Mouse (Mus musculus) embryonic facial prominence, embryonic 13.5 days (tissue): Measurements from ENCODE around the gene Prelid1. TPM values are rescaled to one million over a fixed set of nuclear protein-coding genes. Genes with fewer than 3 reads are reported as not detected.

Experiments
- ATAC-seq: fragments of 200-750 bp; cut with Nextera tagmentation; 2 replicates; pipeline ENCODE4 v1.8.0; 2017; ENCODE audit warnings: low read depth; ENCODE audit not compliant: insufficient number of reproducible peaks, insufficient read depth, low FRiP score, low TSS enrichment
- H3K27ac ChIP-seq: fragments of 300-500 bp; sonication (generic); 2 replicates; pipeline ENCODE4 v1.5.1; 2015; ENCODE audit warnings: moderate library complexity, mild to moderate bottlenecking, inconsistent platforms
- H3K27me3 ChIP-seq: fragments of 300-500 bp; sonication (generic); 2 replicates; pipeline ENCODE4 v1.6.1; 2015; ENCODE audit warnings: mild to moderate bottlenecking, inconsistent platforms
- H3K36me3 ChIP-seq: fragments of 300-500 bp; sonication (generic); 2 replicates; pipeline ENCODE4 v1.6.1; 2015; ENCODE audit warnings: mild to moderate bottlenecking, inconsistent platforms
- H3K4me1 ChIP-seq: fragments of 300-500 bp; sonication (generic); 2 replicates; pipeline ENCODE4 v1.6.1; 2015; ENCODE audit warnings: inconsistent platforms
- H3K4me2 ChIP-seq: fragments of 300-500 bp; sonication (generic); 2 replicates; pipeline ENCODE4 v1.6.1; 2015; ENCODE audit warnings: moderate library complexity, mild to moderate bottlenecking, inconsistent platforms
- H3K4me3 ChIP-seq: fragments of 300-500 bp; sonication (generic); 2 replicates; pipeline ENCODE4 v1.5.1; 2015; ENCODE audit warnings: mild to moderate bottlenecking, inconsistent platforms
- H3K9ac ChIP-seq: fragments of 300-500 bp; sonication (generic); 2 replicates; pipeline ENCODE4 v1.6.1; 2015; ENCODE audit warnings: mild to moderate bottlenecking, inconsistent platforms
- H3K9me3 ChIP-seq: fragments of 300-500 bp; sonication (generic); 2 replicates; pipeline ENCODE4 v1.6.1; 2016; ENCODE audit warnings: inconsistent platforms
- WGBS: fragments of 180-500 bp; shearing (Covaris S2); methylation state at CpG from one replicate; pipeline ENCODE4 v1.1.7; 2015; ENCODE audit warnings: mixed read lengths; 5-methylcytosine and 5-hydroxymethylcytosine counted together
- polyA plus RNA-seq: library from polyadenylated mRNA; unstranded; fragments of >200 nt; fragmentation: Nextera tagmentation; extraction: Ambion mirVana; gene quantifications from 2 replicates; pipeline ENCODE4 v1.2.1, GENCODE M21; 2015

The Prelid1 gene
- polyA plus RNA-seq, 1 experiment from 2014 or later = 402 TPM

DNA sequence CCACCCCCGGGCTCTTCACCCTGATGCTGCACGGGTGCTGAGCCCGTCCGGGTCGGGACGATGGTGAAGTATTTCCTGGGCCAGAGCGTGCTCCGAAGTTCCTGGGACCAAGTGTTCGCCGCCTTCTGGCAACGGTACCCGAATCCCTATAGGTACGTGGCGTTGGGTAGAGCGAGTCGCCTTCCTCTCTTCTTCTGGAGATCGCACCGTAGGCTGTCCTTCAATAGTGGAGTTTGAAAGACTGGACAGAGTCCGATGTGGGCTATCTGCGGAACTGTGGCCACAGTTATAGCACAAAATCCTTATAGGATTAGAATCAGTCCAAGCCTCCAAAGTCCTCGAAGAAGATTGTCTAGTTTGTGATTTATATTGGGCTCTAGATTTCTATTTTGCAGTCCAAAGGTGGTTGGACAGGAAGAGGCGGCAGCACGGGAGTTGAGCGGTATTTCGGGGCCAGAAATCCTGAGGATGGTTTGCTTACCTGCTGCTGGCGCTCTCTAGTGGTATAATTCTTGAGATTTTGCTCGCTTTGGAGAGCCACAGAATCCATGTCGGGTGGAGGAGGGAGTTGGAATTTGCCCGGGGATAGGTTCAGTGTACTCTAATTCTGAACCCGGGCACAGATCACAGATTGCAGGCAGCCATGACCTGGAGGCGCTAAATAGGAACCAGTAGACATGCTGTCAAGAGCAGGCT lies 2.0 kb downstream of the Prelid1 start:
- H3K4me1 ChIP-seq = peaks cover 32% of the 10 kb centered on the region
- no peaks in the 10 kb centered on the region for H3K9me3 ChIP-seq
- under 1% methylated on average over 31 of the region's 31 CpGs for WGBS
- H3K27me3 ChIP-seq = no peaks in the 10 kb centered on the region
- H3K4me2 ChIP-seq = peak overlapping the region; percentile 88
- peaks cover 64% of the 10 kb centered on the region for H3K36me3 ChIP-seq
- H3K9ac ChIP-seq = peak overlapping the region; percentile 97
- ATAC-seq = 0 out of 2 replicates have a peak, but pooled peaks have one; percentile 0
- peak overlapping the region; percentile 86 for H3K27ac ChIP-seq
- H3K4me3 ChIP-seq = peak overlapping the region; percentile 97

DNA sequence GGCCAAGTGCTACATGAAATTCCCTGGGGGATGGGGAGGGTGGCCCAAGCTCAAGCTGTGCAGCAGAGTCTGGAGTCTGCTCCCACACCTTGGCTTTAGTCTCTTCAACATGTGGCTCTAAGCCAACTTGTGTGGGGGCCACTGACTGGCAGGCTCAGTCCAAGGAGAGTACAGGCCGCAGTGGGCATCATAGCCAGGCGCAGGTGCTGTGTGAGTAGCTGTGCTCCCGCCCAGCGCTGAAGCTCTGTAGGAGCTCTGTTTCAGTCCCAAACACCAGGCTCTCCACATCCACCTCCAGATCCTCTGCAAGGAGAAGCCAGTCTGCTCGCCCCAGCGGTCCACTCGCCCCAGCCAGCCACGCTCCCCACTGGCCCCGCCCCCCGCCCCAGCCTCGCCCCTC lies 5.3 kb downstream of the Prelid1 start:
- ATAC-seq = no peak
- Histone ChIP-seq H3K4me1 (peaks cover 52% of the 10 kb centered on the region), H3K9ac (no peak overlapping the region), H3K27ac (no peak overlapping the region), H3K9me3 (no peaks in the 10 kb centered on the region), H3K36me3 (peaks cover 35% of the 10 kb centered on the region), H3K4me2 (no peak overlapping the region), H3K4me3 (no peak overlapping the region), H3K27me3 (no peaks in the 10 kb centered on the region)
- WGBS = 87% methylated on average over 11 of the region's 11 CpGs

DNA sequence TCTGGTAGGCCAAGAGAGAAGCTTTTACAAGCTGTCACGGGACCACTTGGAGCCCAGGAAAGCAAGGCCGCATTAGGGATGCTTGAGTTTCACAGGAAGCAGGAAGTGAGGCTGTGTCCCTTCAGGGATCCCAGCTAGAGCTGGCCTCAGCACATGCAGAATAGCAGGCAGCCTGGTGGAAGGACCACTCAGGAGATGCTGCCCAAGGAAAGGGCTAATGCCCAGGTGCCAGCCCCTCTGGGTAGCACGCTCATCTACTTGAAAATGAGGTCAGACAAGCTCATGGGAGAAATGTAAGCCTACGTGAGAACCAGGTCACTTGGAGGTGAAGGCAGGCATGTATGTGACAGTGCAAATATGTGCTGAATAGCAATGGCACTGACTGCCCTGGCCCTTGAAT lies 6.9 kb downstream of the Prelid1 start:
- ATAC-seq = no peak
- Histone ChIP-seq H3K4me2 (peak overlapping the region; percentile 90; the same call in 1 of the 2 replicates), H3K27me3 (no peaks in the 10 kb centered on the region), H3K9ac (0 out of 2 replicates have a peak overlapping the region, but pooled peaks have one; percentile 27), H3K4me1 (peaks cover 51% of the 10 kb centered on the region), H3K4me3 (no peak overlapping the region; the same call in 1 of the 2 replicates), H3K36me3 (peaks cover 35% of the 10 kb centered on the region), H3K27ac (0 out of 2 replicates have a peak overlapping the region, but pooled peaks have one; percentile 1), H3K9me3 (no peaks in the 10 kb centered on the region)
- 56% methylated on average over 4 of the region's 4 CpGs for WGBS

DNA sequence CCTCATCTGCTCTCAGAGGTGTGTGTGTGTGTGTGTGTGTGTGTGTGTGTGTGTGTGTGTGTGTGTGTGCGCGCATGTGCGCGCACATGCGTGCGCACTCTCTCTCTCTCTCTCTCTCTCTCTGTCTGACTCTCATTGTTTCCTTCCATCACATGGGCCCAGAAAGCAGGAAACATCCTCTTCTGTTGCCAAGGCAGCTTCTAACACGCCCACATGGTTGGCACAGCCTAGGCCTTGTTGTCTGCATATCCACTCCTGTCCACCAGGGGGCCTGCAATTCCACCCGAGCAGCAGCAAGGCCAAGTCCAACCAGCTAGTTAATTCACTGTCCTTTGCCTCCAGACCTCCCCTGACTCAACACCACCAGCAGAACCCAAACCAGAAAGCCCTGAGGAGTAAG lies 7.3 kb downstream of the Prelid1 start:
- no peak for ATAC-seq
- Histone ChIP-seq H3K9ac (peak overlapping the region; percentile 28; the same call in 1 of the 2 replicates), H3K4me1 (peaks cover 50% of the 10 kb centered on the region), H3K27ac (0 out of 2 replicates have a peak overlapping the region, but pooled peaks have one; percentile 1), H3K9me3 (no peaks in the 10 kb centered on the region), H3K36me3 (peaks cover 35% of the 10 kb centered on the region), H3K27me3 (no peaks in the 10 kb centered on the region), H3K4me3 (peak overlapping the region; percentile 69), H3K4me2 (peak overlapping the region; percentile 90)
- WGBS = 45% methylated on average over 8 of the region's 8 CpGs

DNA sequence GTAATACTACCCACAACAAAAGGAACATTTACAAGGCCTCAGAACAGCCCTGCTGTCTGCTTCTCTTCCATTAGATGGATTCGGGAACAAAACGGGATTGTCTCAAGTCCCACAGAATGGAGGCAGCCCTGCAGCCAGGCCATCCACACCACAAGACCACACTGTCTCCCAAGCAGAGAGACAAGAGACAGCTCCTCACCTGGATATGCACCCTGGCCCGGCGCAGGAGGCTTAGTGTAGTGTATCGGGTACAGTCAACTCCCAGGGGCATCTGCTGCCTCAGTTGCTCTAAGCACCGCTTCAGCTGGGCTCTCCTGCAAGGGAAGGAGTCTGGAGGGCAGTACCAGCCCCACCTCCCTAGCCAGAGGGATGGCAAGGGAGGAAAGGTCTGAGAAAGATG lies 7.9 kb downstream of the Prelid1 start:
- Histone ChIP-seq H3K27me3 (no peaks in the 10 kb centered on the region), H3K9me3 (no peaks in the 10 kb centered on the region), H3K4me3 (peak overlapping the region; percentile 69), H3K27ac (no peak overlapping the region), H3K9ac (peak overlapping the region; percentile 81), H3K36me3 (peaks cover 32% of the 10 kb centered on the region), H3K4me2 (peak overlapping the region; percentile 90), H3K4me1 (peaks cover 45% of the 10 kb centered on the region)
- no peak for ATAC-seq
- 81% methylated on average over 6 of the region's 6 CpGs for WGBS

DNA sequence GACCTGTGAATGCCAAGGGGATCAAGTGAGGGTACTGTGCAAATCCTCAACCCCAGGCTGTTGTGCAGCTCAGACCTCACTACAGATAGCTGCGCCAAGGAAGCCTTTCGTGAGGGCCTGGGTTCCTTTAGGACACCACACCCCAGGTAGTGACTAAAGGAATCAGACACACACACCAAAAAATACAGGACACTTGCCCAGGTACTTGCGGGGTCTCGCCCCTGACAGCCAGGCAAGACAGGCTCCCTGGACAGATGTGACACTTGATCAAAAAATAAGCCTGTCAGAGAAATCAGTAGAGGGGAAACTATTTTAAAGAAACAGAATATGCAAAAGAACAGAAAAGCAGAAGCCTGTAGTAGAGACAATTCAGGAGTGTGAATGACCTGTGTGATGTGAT lies 8.3 kb downstream of the Prelid1 start:
- no peaks in the 10 kb centered on the region for H3K27me3 ChIP-seq

DNA sequence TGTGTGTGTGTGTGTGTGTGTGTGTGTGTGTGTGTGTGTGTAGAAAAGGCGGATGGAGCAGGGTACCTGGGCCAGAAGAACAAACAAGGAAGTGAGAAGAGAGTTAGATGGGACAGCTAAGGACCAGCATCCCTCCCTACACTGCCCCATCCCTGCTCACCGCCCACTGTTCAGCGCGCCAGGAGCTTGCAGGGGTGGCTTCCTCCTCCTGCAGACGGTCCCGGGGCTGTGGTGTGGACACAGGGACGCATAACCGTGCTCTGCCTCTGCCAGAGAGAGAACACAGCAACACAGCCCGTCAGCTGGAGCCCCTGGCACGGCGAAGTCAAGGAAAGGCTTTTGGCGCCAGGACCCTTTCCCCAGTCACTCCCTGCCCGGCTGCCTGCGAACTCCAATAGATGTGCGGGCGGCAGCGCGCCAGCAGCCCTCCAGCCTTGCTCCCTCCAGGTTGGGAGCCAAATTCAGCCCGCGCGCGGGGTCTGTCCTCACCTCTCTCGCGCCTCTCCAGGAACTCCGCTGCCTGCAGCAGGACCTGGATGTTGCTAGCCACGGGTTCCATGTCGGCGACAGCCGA lies 8.9 kb downstream of the Prelid1 start:
- peaks cover 22% of the 10 kb centered on the region for H3K36me3 ChIP-seq
- H3K4me3 ChIP-seq = peak overlapping the region; percentile 69
- peak overlapping the region; percentile 91 for H3K27ac ChIP-seq
- H3K4me1 ChIP-seq = peaks cover 35% of the 10 kb centered on the region
- peak overlapping the region; percentile 81 for H3K9ac ChIP-seq
- under 1% methylated on average over 28 of the region's 29 CpGs for WGBS
- no peaks in the 10 kb centered on the region for H3K27me3 ChIP-seq
- H3K9me3 ChIP-seq = no peaks in the 10 kb centered on the region
- peak; percentile 35; the same call in 1 of the 2 replicates for ATAC-seq
- peak overlapping the region; percentile 90 for H3K4me2 ChIP-seq

More for the DNA sequence above, 8.3 kb downstream of the Prelid1 start:
- H3K4me1 ChIP-seq = peaks cover 40% of the 10 kb centered on the region
- ATAC-seq = no peak
- no peak overlapping the region for H3K27ac ChIP-seq
- no peaks in the 10 kb centered on the region for H3K9me3 ChIP-seq
- peak overlapping the region; percentile 90 for H3K4me2 ChIP-seq
- H3K9ac ChIP-seq = peak overlapping the region; percentile 81
- 74% methylated on average over 4 of the region's 4 CpGs for WGBS
- peak overlapping the region; percentile 69 for H3K4me3 ChIP-seq
- H3K36me3 ChIP-seq = peaks cover 28% of the 10 kb centered on the region

DNA sequence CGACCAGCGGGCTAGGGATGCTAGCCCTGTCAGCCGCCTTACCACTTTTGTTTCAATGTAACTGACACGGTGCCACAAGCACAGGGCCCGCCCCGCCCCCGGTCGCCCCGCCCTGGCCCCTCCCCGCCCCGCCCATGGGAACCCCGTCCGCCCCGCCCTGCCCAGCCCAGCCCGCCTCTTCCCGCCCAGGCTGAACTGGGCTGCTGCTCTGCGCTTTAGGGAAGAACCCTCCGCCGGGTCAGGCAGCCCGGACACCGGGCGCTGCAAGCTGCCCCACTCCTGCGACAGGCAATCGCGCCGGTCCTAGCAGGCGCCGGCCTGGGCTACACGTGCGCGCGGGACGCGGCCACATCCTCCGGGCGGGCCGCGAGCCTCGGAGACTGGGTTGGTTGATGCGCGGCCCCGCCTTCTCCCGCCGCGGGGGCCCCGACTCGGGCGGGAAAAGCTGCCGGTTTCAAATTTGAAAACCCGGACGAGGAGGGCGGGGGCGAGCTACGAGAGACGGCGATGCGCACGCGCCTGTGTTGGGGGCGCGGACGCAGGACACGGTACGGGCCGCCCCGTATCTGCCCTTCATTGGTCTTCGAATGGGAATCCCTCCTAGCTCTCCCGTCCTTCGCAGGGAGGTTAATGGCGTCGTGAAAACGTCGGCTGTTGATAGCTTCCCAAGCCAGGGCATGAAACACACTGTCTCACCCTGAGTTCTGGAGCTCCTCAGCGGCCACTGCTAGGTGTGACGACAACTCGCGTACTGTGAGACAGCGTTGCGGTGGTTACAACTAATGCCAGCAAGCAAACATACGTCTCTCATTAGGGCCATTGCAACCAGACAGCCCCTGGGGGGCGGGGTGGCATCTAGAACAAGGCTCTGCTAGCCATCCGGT lies 9.6 kb downstream of the Prelid1 start, which contains the start of gene Mxd3:
TSS of gene Mxd3 (minus strand) at position 141 of the 884 bp plus-strand sequence.
- H3K4me2 ChIP-seq = peak within 1 kb of the TSS; percentile 90
- peak; percentile 83 for ATAC-seq
- under 1% methylated on average over 72 of the region's 82 CpGs for WGBS
- peaks cover 16% of the 10 kb centered on the region for H3K36me3 ChIP-seq
- no peaks in the 10 kb centered on the region for H3K27me3 ChIP-seq
- H3K27ac ChIP-seq = peak within 1 kb of the TSS; percentile 91
- peaks cover 35% of the 10 kb centered on the region for H3K4me1 ChIP-seq
- no peaks in the 10 kb centered on the region for H3K9me3 ChIP-seq
- H3K4me3 ChIP-seq = peak within 1 kb of the TSS; percentile 69
- peak within 1 kb of the TSS; percentile 81 for H3K9ac ChIP-seq

DNA sequence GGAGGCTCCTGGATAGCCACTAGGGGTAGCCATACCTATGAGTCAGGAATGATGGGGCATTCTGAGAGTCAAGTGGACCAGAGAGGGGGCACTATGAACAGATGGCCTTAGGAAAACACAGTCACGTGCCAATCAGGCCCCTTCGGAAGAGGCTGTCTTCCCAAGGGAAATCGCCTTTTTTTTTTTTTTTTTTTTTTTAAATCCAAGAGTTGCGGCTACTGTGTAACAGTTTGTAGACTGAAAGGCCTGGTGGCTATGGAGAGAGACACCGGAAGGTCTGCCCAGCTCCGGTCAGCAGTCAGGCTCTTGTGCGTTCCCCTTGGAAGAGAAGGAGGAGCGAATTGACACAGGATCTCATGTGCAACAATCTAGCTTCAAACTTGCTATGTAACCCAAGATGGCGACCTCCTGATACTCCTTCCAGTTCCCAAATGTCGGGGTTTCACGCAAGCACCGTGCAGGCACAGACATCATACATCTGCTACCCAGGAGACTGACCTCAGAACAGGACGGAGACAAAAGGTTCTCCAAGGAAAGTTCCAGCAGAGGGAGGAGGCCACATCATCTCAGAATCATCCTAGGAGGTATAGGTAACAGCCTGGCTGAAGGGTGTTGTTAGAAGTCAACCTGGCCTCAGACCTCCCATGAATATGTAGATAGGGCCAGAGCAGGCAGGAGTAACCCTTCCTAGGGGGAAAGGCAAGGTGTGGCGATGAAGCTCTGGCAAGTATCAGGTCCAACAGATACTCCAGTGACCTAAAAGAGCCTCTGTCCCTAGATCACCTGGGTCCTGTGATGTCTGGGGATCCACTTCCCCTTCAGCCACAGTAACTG lies 10.5 kb downstream of the Prelid1 start:
- ATAC-seq = peak; percentile 8; the same call in 1 of the 2 replicates
- Histone ChIP-seq H3K36me3 (peaks cover 8% of the 10 kb centered on the region), H3K4me1 (peaks cover 35% of the 10 kb centered on the region), H3K9ac (peak overlapping the region; percentile 81; the same call in 1 of the 2 replicates), H3K9me3 (no peaks in the 10 kb centered on the region), H3K4me2 (peak overlapping the region; percentile 90), H3K27ac (peak overlapping the region; percentile 91), H3K27me3 (no peaks in the 10 kb centered on the region), H3K4me3 (peak overlapping the region; percentile 69)
- 39% methylated on average over 14 of the region's 14 CpGs for WGBS

DNA sequence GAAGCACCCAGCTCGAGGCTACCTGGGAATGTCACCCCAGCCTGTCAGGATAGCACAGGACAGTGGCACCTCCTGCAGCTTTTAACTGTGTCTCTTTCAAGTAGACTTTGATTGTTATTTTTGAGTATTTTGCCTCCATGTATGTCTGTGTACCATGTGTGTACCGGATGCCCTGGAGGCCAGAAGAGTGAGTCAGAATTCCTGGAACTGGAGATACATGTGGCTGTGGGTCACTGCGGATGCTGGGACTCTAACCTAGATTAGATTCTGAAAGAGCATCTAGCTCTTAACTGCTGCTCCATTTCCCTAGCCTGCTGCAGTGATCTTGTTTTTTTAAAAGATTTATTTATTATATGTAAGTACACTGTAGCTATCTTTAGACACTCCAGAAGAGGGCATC lies 12.0 kb downstream of the Prelid1 start:
- Histone ChIP-seq H3K36me3 (peaks cover under 1% of the 10 kb centered on the region; the same call in 1 of the 2 replicates), H3K9me3 (no peaks in the 10 kb centered on the region), H3K9ac (0 out of 2 replicates have a peak overlapping the region, but pooled peaks have one; percentile 36), H3K27me3 (no peaks in the 10 kb centered on the region), H3K4me1 (peaks cover 31% of the 10 kb centered on the region), H3K4me3 (no peak overlapping the region), H3K4me2 (no peak overlapping the region), H3K27ac (no peak overlapping the region)
- 90% methylated on average over 3 of the region's 3 CpGs for WGBS
- no peak for ATAC-seq
